Mouse (Mus musculus) limb, embryonic 12.5 days (tissue): Measurements from ENCODE around the gene Ccdc6. TPM values are rescaled to one million over a fixed set of nuclear protein-coding genes. Genes with fewer than 3 reads are reported as not detected.
A peak's percentile ranks its signal among the peaks of the same experiment; 100 is the strongest.

Experiments
- ATAC-seq: fragments of 200-750 bp; cut with Nextera tagmentation; 2 replicates; pipeline ENCODE4 v1.8.0; 2017; ENCODE audit warnings: low read depth, moderate TSS enrichment; ENCODE audit not compliant: insufficient number of reproducible peaks, insufficient read depth, low FRiP score, low TSS enrichment
- H3K27ac ChIP-seq: fragments of 300-500 bp; sonication (generic); 2 replicates; pipeline ENCODE4 v1.5.1; 2016; ENCODE audit warnings: mild to moderate bottlenecking, moderate library complexity
- H3K27me3 ChIP-seq: fragments of 300-500 bp; sonication (generic); 2 replicates; pipeline ENCODE4 v1.6.1; 2016; ENCODE audit warnings: mild to moderate bottlenecking, moderate library complexity
- H3K36me3 ChIP-seq: fragments of 300-500 bp; sonication (generic); 2 replicates; pipeline ENCODE4 v1.6.1; 2016; ENCODE audit warnings: mild to moderate bottlenecking, moderate library complexity
- H3K4me1 ChIP-seq: fragments of 300-500 bp; sonication (generic); replicated peaks from 2 replicates; pipeline ENCODE4 v1.6.1; 2016
- H3K4me2 ChIP-seq: fragments of 300-500 bp; sonication (generic); 2 replicates; pipeline ENCODE4 v1.6.1; 2016; ENCODE audit warnings: mild to moderate bottlenecking, moderate library complexity
- H3K4me3 ChIP-seq: fragments of 300-500 bp; sonication (generic); replicated peaks from 2 replicates; pipeline ENCODE4 v1.5.1; 2016; ENCODE audit warnings: mild to moderate bottlenecking
- H3K9ac ChIP-seq: fragments of 300-500 bp; sonication (generic); replicated peaks from 2 replicates; pipeline ENCODE4 v1.6.1; 2016; ENCODE audit warnings: mild to moderate bottlenecking, moderate library complexity
- H3K9me3 ChIP-seq: fragments of 300-500 bp; sonication (generic); 2 replicates; pipeline ENCODE4 v1.6.1; 2016; ENCODE audit warnings: mild to moderate bottlenecking, moderate library complexity
- WGBS: fragments of 180-500 bp; shearing (Covaris S2); methylation state at CpG from one replicate; pipeline ENCODE4 v1.1.7; 2016; 5-methylcytosine and 5-hydroxymethylcytosine counted together
- polyA plus RNA-seq: library from polyadenylated mRNA; unstranded; fragments of >200 nt; fragmentation: Nextera tagmentation; extraction: Ambion mirVana; gene quantifications from 2 replicates; pipeline ENCODE4 v1.2.1, GENCODE M21; 2016

Ccdc6 gene
- polyA plus RNA-seq, 1 experiment from 2014 or later = 14.3 TPM

DNA sequence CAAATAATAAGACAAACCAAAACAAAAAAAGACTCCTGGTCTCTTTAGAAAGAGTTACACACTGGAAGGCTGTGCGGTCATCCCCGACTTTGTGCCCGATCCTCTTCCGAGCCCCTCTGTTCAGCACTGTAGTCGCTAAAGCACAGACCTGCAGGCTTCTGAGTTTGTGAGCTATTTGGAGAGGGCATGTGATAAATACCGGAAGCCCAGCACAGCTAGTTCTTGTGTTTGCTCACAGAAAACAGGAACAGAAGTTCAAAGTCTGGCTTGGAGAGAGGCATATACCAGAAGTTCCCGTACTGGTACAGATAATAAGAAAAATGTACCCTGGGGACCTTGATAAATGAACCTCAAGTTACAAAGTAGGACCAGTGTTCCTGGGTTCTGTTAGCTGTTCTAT lies 98.4 kb downstream of the Ccdc6 start:
- 69% methylated on average over 7 of the region's 7 CpGs for WGBS
- Histone ChIP-seq H3K9me3 (no peaks in the 10 kb centered on the region), H3K27me3 (no peaks in the 10 kb centered on the region), H3K9ac (no peak overlapping the region), H3K4me1 (peaks cover 7% of the 10 kb centered on the region), H3K4me3 (no peak overlapping the region), H3K27ac (peak overlapping the region; percentile 66), H3K4me2 (no peak overlapping the region), H3K36me3 (peaks cover 37% of the 10 kb centered on the region)
- no peak for ATAC-seq

DNA sequence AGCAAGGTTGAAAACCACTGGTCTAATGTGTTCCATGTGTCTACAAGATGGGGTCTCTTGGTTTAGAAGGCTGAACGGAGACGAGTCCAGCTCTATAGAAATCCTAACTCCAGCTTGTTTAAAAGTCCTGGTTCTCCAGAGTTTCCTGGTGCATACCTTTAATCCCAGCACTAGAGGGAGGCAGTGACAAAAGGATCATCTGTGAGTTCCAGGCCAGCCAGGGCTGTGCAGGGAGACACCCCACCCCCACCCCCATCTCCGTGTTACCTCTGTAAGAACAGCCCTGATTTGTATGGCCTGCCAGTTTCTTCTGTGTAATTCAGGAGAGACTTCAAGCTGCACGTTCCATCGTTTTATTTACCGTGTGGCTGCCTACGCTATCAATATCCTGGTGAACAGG lies 98.9 kb downstream of the Ccdc6 start:
- 51% methylated on average over 7 of the region's 7 CpGs for WGBS
- Histone ChIP-seq H3K36me3 (peaks cover 32% of the 10 kb centered on the region), H3K9ac (no peak overlapping the region), H3K27me3 (no peaks in the 10 kb centered on the region), H3K4me1 (peaks cover 7% of the 10 kb centered on the region), H3K4me2 (no peak overlapping the region), H3K4me3 (no peak overlapping the region), H3K27ac (no peak overlapping the region), H3K9me3 (no peaks in the 10 kb centered on the region)
- 0 out of 2 replicates have a peak, but pooled peaks have one; percentile 54 for ATAC-seq

DNA sequence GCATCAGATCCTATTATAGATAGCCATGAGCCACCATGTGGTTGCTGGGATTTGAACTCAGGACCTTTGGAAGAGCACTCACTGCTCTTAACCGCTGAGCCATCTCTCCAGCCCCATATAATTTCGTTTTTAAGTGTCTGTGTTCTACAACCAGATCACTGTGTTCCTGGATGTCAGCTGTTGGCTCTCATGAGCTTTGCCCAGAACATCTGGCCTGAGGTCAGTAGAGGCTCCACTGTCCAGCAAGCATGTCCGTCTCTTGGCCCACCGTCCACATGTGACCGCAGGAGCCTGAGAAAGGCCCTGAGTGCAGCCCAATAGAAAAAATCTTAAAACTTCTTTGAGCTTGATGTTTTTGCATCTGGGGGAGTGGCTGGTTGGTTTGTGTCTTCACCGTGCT lies 99.7 kb downstream of the Ccdc6 start:
- ATAC-seq = no peak
- H3K4me1 ChIP-seq = peaks cover 7% of the 10 kb centered on the region
- no peak overlapping the region for H3K27ac ChIP-seq
- no peak overlapping the region for H3K4me2 ChIP-seq
- no peak overlapping the region for H3K9ac ChIP-seq
- 90% methylated on average over 6 of the region's 6 CpGs for WGBS
- H3K4me3 ChIP-seq = no peak overlapping the region
- peaks cover 26% of the 10 kb centered on the region for H3K36me3 ChIP-seq
- no peaks in the 10 kb centered on the region for H3K9me3 ChIP-seq
- H3K27me3 ChIP-seq = no peaks in the 10 kb centered on the region

DNA sequence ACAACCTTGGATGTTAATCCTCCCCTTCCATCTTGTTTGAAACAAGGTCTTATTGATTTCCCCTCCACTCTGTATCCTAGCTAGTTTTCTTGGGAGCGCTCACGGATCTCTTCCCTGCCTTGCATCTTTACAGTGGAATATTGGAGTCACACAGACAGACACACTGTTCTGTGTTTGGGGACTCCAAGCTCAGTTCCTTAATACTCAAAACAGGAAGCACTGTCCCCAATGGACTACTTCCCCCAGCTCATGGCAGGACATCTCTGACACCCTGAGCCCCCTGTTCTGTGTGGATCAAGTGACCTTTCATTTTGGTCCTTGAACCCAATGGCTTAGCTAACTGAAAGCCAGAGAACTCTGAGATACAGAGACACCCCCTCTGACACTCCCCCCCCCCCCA lies 100.7 kb downstream of the Ccdc6 start:
- H3K27ac ChIP-seq = no peak overlapping the region

DNA sequence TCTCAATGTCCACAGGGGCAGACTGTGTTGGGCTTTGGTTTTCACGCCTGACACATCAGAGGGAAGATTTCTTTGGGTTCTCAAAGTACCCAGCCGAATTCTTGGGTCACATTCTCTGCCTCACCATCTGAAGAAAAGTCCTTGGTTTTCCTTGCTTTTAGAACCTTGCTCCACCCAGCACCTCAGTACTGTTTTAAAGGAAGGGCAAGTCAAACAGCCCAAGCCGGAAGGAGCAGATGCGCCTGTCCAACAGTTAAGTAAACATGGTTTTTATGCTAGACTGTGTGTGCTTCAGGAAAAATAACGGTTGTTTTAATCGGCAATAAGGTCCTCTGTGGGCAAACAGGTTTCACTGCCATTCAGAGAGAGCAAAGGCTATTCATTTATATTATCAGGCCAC lies 101.1 kb downstream of the Ccdc6 start:
- no peak for ATAC-seq
- H3K9me3 ChIP-seq = no peaks in the 10 kb centered on the region
- peaks cover 7% of the 10 kb centered on the region for H3K4me1 ChIP-seq
- H3K36me3 ChIP-seq = peaks cover 13% of the 10 kb centered on the region; the same call in 1 of the 2 replicates
- no peak overlapping the region for H3K9ac ChIP-seq
- WGBS = 80% methylated on average over 6 of the region's 6 CpGs
- no peaks in the 10 kb centered on the region for H3K27me3 ChIP-seq
- H3K4me3 ChIP-seq = no peak overlapping the region
- no peak overlapping the region for H3K4me2 ChIP-seq
- H3K27ac ChIP-seq = no peak overlapping the region

More for the DNA sequence above, 100.7 kb downstream of the Ccdc6 start:
- ATAC-seq = no peak
- H3K9me3 ChIP-seq = no peaks in the 10 kb centered on the region
- H3K4me1 ChIP-seq = peaks cover 7% of the 10 kb centered on the region
- no peak overlapping the region for H3K9ac ChIP-seq
- H3K27me3 ChIP-seq = no peaks in the 10 kb centered on the region
- no peak overlapping the region for H3K4me2 ChIP-seq
- 77% methylated on average over 2 of the region's 2 CpGs for WGBS
- H3K4me3 ChIP-seq = no peak overlapping the region
- H3K36me3 ChIP-seq = peaks cover 17% of the 10 kb centered on the region; the same call in 1 of the 2 replicates

DNA sequence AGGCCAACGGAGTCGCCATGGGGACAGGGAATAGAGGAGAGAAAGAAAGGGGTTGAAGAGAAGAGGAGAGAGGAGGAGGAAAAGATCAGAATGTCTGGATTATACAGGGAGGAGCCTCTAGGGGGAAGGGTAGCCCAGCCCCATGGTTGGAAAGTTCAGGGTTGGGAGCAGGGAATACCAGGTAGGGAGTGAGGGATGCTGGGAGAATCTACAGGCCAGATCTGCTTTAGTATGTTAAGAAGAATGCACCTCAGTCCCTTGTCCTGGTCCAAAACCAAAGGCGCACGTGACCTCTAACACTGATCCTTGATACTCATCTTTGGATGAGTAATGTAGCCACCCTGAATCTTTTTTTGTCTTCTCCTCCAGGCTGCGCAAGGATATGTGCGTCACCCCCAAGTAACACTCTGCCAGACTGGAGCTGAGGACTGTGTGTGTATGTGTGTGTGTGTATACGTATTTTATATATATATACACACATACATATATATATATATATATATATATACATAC lies 102.1 kb downstream of the Ccdc6 start:
- H3K27ac ChIP-seq = no peak overlapping the region
- H3K36me3 ChIP-seq = 0 out of 2 replicates have a peak, but pooled peaks cover 3% of the 10 kb centered on the region
- H3K9me3 ChIP-seq = no peaks in the 10 kb centered on the region
- H3K27me3 ChIP-seq = no peaks in the 10 kb centered on the region
- no peak overlapping the region for H3K4me2 ChIP-seq
- H3K4me1 ChIP-seq = peaks cover 8% of the 10 kb centered on the region
- no peak for ATAC-seq
- H3K4me3 ChIP-seq = no peak overlapping the region
- no peak overlapping the region for H3K9ac ChIP-seq
- WGBS = 94% methylated on average over 7 of the region's 7 CpGs

DNA sequence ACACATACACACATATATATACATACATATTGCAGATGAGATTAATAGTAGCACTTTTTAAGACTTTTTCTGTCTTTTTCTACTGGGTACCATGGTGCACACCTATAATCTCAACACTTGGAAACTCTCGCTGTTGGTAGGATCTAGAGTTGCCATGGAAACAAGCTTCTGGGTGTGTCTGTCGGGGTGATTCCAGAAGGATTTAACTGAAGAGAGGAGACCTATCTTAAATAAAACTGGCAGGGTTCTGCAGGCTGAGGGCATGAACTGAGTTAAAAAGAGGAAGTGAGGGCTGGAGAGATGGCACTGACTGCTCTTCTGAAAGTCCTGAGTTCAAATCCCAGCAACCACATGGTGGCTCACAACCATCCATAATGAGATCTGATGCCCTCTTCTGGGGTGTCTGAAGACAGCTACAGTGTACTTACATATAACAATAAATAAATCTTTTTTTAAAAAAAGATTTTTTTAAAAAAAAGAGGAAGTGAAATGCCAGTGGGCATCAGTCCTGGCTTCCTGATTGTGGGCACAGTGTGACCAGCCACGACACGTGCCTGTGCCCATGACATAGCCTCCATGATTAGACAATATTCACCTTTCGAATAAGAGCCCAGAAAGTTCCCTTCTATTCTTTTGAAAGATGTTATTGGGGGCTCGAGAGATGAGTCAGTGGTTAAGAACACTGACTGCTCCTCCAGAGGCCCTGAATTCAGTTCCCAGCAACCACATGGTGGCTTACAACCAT lies 102.7 kb downstream of the Ccdc6 start:
- H3K4me2 ChIP-seq = no peak overlapping the region
- H3K36me3 ChIP-seq = no peaks in the 10 kb centered on the region
- peaks cover 14% of the 10 kb centered on the region for H3K4me1 ChIP-seq
- H3K27me3 ChIP-seq = no peaks in the 10 kb centered on the region
- no peaks in the 10 kb centered on the region for H3K9me3 ChIP-seq
- no peak overlapping the region for H3K9ac ChIP-seq
- 88% methylated on average over 6 of the region's 6 CpGs for WGBS
- H3K4me3 ChIP-seq = no peak overlapping the region
- no peak for ATAC-seq
- H3K27ac ChIP-seq = no peak overlapping the region

DNA sequence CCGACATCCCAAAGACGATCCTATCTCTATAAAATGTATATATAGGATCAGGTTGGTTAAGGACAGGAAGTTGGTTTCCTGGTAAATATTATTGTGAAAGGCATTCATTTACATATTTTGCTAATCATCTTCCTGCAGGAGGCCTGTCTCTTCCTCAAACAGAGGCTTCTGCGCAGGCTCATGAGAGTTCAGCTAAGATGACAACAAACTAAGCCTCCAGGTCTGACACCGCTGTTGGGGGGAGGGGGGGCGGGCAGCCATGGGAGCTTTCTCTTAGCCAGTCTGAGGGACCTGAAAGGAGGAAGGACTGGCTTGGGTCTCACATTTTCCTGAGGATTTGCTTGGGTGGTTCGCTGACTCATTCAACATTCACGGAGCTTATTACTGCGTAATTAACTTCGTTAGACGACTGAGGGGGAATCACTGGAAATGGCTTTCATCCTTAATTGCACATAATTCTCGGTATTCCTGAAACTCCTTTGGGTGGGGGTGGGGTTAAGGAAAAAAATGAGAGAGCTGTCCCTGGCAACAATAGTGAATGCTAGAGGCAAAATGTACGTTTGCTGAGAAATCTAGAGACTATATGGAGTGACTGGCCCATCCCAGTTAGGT lies 104.1 kb downstream of the Ccdc6 start:
- no peak for ATAC-seq
- Histone ChIP-seq H3K4me1 (peaks cover 13% of the 10 kb centered on the region), H3K9ac (no peak overlapping the region), H3K4me3 (no peak overlapping the region), H3K27ac (no peak overlapping the region), H3K27me3 (no peaks in the 10 kb centered on the region), H3K36me3 (no peaks in the 10 kb centered on the region), H3K9me3 (no peaks in the 10 kb centered on the region), H3K4me2 (no peak overlapping the region)
- WGBS = 67% methylated on average over 12 of the region's 12 CpGs

DNA sequence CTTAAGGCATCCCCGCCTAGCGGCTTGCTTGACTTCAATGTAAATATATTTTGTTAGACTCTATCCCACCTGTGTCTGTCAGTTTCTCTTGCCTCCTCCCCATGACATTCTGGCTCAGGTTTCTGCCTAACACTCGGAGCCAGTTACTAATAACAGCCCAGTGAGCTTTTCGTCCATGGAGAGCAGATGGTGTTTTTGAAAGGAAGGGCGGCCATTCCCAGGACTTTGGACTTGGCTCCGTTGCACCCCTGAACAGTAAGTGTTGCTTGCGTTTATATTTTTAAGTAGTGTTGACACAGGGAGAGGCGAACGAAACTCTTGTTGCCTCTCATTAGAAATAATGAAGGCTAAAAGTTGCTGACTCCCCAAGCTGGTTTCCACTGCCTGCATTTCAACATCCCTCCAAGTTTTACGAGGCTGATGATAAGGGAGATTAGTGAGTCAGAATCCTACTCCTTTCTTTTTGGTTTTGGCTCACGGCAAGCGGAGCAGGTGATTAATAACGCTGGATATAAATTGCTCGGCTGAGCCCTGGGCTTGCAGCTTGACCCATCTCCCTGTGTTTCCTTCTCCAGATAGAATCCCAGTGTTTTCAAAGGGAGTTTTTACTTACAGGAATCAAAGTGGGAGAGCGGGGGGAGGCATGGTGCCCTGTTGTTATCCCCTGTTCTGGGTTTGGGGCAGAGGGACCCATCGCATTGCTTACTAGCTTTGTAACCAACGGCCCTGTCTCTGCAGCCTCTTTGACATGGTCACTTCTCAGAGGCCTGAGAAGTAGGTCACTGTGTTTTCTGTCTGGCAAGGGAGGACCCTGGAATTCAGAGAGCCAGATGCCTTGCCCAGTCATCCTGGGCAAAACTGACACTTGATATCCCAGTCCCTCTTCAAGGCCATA lies 107.8 kb downstream of the Ccdc6 start, which contains the start of gene Mrln:
Gene Mrln, plus strand, starts transcription at position 160 of the 895 bp plus-strand sequence.
- peak within 1 kb of the TSS; percentile 37 for H3K4me2 ChIP-seq
- no peaks in the 10 kb centered on the region for H3K36me3 ChIP-seq
- H3K27ac ChIP-seq = peak within 1 kb of the TSS; percentile 72
- peaks cover 13% of the 10 kb centered on the region for H3K4me1 ChIP-seq
- peak within 1 kb of the TSS; percentile 19; the same call in 1 of the 2 replicates for H3K4me3 ChIP-seq
- H3K27me3 ChIP-seq = no peaks in the 10 kb centered on the region
- ATAC-seq = no peak
- no peaks in the 10 kb centered on the region for H3K9me3 ChIP-seq
- 36% methylated on average over 17 of the region's 17 CpGs for WGBS
- H3K9ac ChIP-seq = no peak within 1 kb of the TSS

DNA sequence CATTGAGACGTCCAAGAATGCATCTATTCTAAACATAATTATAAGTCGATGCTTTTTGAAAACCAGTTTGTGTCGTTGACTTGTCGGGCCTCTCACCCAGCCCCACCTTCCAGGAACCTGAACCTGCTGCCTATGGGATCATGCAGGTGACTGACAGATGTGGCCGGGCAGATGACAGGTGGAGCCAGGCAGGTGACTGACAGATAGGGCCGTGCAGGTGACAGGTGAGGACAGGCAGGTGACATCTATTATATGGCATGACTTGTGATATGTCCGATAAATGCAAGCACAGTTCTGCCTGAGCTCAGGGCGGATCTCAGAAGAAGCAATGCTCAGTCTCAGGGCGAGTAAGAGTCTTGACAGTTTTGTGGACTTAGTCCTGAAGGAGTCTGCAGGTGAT lies 114.4 kb downstream of the Ccdc6 start:
- Histone ChIP-seq H3K27me3 (no peaks in the 10 kb centered on the region), H3K27ac (no peak overlapping the region), H3K4me2 (no peak overlapping the region), H3K36me3 (no peaks in the 10 kb centered on the region), H3K9ac (no peak overlapping the region), H3K4me3 (no peak overlapping the region), H3K4me1 (no peaks in the 10 kb centered on the region), H3K9me3 (0 out of 2 replicates have a peak, but pooled peaks cover 4% of the 10 kb centered on the region)
- 80% methylated on average over 9 of the region's 9 CpGs for WGBS
- ATAC-seq = no peak

DNA sequence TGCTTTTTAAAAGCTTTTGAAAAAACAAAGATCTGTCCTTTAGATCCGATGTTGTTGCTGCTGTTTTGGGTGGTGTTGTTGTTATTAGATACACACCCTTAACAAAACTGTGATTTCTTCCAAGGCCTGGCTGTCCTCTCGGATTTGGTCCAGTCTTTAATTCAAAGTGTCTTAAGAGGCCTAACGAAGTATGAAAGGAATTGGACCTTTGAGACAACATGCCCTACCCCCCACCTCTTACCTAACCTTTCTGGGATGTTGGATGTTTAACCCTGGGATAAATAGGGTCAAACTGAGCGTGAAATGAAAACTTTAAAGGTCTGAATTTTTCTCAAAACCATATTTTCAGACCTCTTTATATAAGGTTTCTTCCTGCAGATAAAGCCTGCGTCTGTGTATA lies 124.0 kb downstream of the Ccdc6 start:
- Histone ChIP-seq H3K36me3 (no peaks in the 10 kb centered on the region), H3K9ac (no peak overlapping the region), H3K27me3 (no peaks in the 10 kb centered on the region), H3K4me3 (no peak overlapping the region), H3K4me1 (no peaks in the 10 kb centered on the region), H3K4me2 (no peak overlapping the region), H3K9me3 (no peaks in the 10 kb centered on the region), H3K27ac (no peak overlapping the region)
- ATAC-seq = no peak
- WGBS = 73% methylated on average over 5 of the region's 5 CpGs
